Mouse (Mus musculus) adipocyte (in vitro differentiated cells): ENCODE data around the gene Gm10491.

Experiments used
- DNase-seq: peaks from one replicate; pipeline ENCODE4 v3.0.0-alpha.2; 2016; ENCODE audit warnings: low spot score

Gene Gm10491

DNA sequence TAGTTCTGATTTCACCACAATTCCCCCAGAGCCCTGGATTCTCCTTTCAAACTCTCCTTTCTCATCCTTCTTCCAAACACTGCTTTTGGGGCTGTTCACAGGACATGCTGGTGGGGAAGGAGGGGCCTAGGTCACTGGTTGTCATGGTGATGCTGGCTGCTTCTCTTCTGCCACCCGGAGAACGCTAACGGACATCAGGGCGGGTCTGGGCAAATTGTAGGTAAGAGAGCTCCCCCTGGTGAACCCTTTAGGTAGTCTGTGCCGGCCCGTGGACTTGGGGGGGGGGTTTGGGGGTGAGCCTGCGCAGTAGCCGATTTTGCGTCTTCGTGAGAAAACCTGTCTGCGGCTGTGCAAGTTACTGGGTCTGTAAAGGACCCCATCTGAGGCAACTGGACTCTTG lies 27.8 kb downstream of the Gm10491 start:
- no peak for DNase-seq

DNA sequence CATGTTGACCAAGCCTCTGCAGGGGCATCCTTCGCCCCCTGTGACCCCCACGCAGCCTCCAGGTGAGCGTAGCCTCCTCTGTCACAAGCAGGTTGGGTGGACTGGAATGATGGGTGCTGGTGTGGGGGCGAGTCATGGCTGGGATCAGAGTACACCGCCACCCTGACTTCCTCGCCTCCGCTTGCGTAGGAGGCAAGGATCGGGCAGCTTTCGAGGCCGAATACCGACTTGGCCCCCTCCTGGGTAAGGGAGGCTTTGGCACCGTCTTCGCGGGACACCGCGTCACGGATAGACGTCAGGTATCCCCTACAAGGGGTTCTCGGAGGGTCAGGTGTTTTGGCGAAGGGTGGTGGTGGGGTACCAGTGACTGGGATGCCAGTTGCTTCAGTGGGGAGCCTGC lies 29.1 kb downstream of the Gm10491 start:
- no peak for DNase-seq

DNA sequence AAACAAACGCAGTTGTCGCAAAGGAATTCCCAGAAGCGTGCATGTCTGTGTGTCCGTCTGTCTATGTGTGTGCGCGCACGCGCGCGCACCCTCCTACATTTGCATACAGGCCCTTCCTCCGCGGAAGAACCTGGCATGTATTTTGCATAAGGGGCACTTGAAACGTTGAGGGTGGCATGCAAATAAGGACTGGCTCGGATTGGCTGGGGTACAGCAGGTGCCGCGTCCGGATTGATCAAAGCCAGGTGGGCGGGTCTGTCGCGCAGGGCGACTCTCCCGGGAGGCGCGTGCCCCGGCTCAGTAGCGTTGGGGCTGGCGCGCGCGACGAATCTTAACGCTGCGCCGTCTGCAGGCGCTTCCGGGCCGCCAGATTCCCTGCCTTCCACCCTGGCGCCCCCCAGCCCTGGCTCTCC lies 29.6 kb downstream of the Gm10491 start, which contains the start of gene Pim2:
Gene Pim2, plus strand, starts transcription at position 256 of the 413 bp plus-strand sequence.
- no peak for DNase-seq

DNA sequence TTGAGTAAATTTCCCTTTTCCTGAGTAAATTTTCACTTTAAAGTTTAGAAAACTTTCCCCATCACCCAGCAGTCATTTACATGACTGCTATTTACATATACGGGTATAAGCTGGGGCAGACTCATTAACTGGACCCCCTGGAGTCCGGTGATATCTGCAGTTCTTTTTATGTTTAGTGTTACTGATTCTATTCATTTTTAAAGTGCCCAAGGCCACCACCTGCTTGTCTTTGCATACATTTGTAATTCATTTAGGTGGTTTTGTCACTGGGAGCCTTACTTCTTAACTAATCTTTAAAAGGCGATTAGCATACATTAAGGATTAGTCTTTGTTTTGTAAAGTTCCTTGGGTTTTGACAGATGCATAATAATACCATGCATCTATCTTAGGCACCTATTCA lies 37.8 kb downstream of the Gm10491 start:
- no peak for DNase-seq

DNA sequence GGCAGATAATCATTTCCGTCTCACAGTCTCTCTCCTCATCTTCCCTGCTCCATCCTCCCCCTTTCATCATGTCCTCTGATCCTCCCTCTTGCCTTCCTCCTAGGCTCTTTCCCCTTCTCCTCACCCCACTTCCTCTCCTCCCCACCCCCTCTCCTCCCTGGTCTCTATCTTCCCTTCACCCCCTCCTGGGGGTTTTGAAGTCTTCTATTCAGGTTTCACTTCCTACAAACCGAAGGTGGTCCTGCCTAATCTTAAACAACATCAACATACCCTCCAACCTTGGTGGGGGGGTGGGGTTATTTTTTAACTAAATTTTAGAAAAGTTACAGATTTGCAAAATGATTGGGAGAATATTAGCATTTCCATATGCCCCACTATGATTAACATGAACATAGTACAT lies 39.1 kb downstream of the Gm10491 start:
- no peak for DNase-seq

DNA sequence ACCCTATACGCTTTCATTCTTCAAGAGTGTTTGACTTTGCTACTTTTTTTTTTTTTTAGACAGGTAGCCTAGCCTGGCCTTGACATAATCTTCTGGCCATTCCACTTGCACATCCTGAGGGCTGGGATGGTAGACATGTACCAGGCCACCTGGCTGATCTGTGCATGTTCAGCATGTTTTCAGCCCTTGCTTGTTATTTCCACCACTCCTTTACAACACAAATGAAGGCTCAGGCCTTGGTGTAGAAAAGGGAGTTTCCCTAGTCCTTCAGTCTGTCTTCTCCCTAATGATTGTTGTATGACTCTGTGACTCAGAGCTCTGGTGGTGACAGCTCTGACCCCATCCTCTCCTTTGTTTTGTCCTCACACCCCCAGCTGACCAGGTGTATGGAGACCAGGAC lies 40.5 kb downstream of the Gm10491 start:
- no peak for DNase-seq

DNA sequence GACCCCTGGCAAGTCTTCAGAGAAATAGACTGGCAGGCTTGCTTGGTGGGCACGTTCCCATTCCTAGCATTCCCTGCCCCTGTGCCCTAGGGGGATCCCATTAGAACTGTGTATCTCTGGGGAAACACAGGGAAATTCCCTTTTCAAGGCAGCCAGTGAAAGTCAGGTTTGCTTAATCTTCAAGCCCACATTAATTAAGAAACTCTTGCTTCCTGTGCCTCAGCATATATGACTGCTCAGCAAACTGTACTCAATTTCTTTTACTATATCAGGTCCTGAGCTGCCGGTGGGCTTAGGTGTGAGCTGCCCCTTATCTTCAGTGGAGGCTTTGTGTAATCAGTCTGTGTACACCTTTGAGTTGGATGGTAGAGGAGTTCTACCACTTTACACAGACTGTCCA lies 41.8 kb downstream of the Gm10491 start:
- DNase-seq = no peak

DNA sequence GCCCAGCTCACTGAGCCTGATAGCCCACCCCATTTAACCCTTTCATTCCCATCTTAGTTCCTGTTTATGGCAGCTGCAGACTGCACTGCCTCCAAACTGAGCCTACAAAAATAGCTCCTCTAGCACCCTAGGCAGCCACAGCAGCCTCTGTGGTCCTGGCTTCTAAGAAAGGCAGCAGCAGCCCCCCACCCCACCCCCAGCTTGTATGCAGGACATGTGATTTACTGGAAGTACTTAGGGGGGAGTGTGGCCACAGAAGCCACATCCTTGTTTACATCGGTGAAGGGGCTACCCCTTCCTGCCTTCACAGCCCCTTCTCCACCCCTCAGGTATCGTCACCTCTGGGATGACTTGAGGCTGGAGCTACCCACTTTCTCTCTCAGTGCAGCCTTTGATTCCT lies 42.3 kb downstream of the Gm10491 start:
- no peak for DNase-seq

DNA sequence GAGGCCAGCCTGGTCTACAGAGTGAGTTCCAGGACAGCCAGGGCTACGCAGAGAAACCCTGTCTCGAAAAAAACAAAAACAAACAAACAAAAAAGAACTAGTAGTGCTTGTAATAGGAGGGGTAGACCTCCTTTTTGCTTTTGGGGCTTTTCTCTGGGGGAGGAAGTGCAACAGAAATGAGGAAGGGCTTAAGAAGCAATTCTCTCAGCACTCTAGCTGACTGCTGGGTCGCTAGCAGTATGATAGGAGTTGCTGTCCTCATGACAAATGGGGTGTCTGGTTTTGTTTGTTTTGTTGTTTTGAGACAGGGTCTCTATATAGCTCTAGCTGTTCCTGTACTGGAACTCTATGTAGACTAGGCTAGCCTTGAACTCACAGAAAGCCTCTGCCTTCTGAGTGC lies 43.1 kb downstream of the Gm10491 start:
- no peak for DNase-seq

DNA sequence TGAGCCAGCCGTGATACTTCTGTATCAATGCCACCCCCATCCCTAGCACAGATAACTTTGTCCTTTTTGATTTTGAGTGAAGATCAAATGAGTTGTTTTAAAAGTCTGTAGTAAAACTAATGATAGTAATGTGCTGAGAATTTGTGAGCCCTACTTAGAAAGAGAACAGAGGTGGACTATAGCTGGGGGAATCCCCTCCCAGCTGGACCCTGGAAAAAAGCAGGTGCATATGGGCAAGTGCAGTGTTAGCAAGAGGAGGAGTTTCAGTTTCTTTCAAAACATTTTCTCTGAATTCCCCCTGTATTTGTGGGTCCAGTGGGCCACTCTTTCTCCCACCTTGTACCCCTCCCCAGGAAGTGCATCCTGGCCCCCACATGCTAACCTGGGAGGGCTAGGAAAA lies 44.5 kb downstream of the Gm10491 start:
- no peak for DNase-seq

DNA sequence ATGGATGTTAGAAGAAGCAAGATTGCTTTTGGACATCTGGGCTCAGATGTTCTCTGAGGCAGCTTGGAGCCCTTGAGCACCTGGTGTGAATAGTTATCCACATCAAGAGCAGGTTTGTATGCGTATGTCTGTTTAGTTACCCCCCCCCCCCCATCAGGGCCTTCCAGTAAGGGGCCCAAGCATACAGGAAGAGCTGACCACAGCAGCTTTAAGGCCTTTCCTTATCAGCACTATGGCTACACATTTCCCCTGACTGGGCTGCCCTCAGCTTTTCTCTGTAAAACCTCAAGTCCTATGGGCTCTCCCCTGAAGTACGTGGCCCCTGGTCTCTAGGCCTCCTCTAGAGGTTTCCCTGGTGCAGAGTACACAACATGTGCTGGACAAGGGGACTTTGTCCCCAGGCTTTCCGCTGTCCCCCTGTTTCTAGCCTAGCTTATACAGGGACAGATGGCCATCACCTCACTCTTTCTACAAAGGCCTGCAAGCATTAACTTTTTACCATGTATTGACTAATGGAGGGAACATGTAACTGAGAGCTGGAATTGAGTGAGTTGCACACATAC lies 48.4 kb downstream of the Gm10491 start:
- DNase-seq = no peak
